Mouse (Mus musculus) CH12.LX (cell line): ENCODE measurements around the gene Foxg1.

Experiments used
- CTCF ChIP-seq, 2 experiments: IDR thresholded peaks in 1 of 2; conservative IDR thresholded peaks in 1 of 2; 2 replicates each; pipeline ENCODE4 v1.5.1; 2011 to 2012; ENCODE audit warnings: low read depth in 2 of 2, low read length in 2 of 2, improper control_type of control experiment in 1 of 2, inconsistent platforms in 1 of 2, mild to moderate bottlenecking in 1 of 2, moderate library complexity in 1 of 2
- EP300 ChIP-seq: IDR thresholded peaks from 2 replicates; pipeline ENCODE4 v1.6.1; 2011; ENCODE audit warnings: low read length, improper control_type of control experiment
- MEF2A ChIP-seq: IDR thresholded peaks from 2 replicates; pipeline ENCODE4 v1.6.1; 2014; ENCODE audit warnings: low read depth, mild to moderate bottlenecking, inconsistent platforms, low read length, improper control_type of control experiment, borderline replicate concordance
- POLR2A ChIP-seq: IDR thresholded peaks from 2 replicates; pipeline ENCODE4 v1.6.1; 2011; ENCODE audit warnings: low read depth, mild to moderate bottlenecking, improper control_type of control experiment, low read length
- RCOR1 ChIP-seq: conservative IDR thresholded peaks from 2 replicates; pipeline ENCODE4 v1.6.1; 2012; ENCODE audit warnings: low read depth, mild to moderate bottlenecking, inconsistent platforms, low read length, improper control_type of control experiment
- ZKSCAN1 ChIP-seq: IDR thresholded peaks from 2 replicates; pipeline ENCODE4 v1.6.1; 2012; ENCODE audit warnings: low read depth, inconsistent platforms, low read length, improper control_type of control experiment, borderline replicate concordance
- ZNF384 ChIP-seq: IDR thresholded peaks from 2 replicates; pipeline ENCODE4 v1.6.1; 2012; ENCODE audit warnings: low read depth, low read length, improper control_type of control experiment, inconsistent platforms

DNA sequence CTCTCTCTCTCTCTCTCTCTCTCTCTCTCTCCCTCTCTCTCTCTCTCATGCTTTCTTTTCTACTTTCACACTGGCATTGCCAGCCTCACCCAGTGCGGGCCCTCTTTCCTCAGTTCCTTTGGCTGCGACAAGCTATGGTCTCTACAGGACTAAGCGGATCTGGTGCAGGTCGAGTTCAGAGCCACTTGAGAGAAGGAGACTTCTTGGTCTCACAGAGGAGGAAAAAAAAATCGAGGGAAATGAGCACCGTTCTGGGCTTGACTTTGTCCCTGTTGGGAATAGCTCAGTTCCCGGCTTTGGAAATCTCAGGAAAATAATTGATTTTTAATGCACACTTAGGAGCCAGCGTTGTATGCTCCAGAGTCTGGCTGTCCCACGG, 8.5 kb downstream of the Foxg1 start:
- TF ChIP-seq ZKSCAN1 (no peak), CTCF (conservative IDR thresholded peaks at IDR 0.05 in 1 of 2, IDR thresholded peaks at IDR 0.05 in 1 of 2; ENCODE audit: low read depth in 2 of 2, low read length in 2 of 2) (no peak), RCOR1 (no peak), EP300 (no peak), MEF2A (no peak), ZNF384 (no peak), POLR2A (no peak)
